Mouse (Mus musculus) Muller cell, postnatal 12 days (primary cell): ENCODE results near the gene Yipf1.

Experiments
- DNase-seq: peaks from one replicate; pipeline ENCODE4 v3.0.0-alpha.2; 2015; ENCODE audit errors: inconsistent ontology term

Yipf1 gene

GRCm38 (mm10) chr4:107313690-107314478 is at the start of gene Yipf1:
Gene Yipf1 (plus strand): TSS chr4:107314363.
- DNase-seq = peak; percentile 90

- DNase-seq = peak; percentile 29
Observed at GRCm38 (mm10) chr4:107273683-107274082, 40.5 kb upstream of the Yipf1 start.

- peak; percentile 38 for DNase-seq
Observed at GRCm38 (mm10) chr4:107274511-107274910, 39.7 kb upstream of the Yipf1 start.

- peak; percentile 89 for DNase-seq
Observed at GRCm38 (mm10) chr4:107278188-107278707, 35.9 kb upstream of the Yipf1 start.

GRCm38 (mm10) chr4:107280843-107281475 is 33.2 kb upstream of the Yipf1 start:
- DNase-seq = no peak

- DNase-seq = no peak
Observed at GRCm38 (mm10) chr4:107285446-107286200, 28.5 kb upstream of the Yipf1 start.

- DNase-seq = no peak
Observed at GRCm38 (mm10) chr4:107286386-107286785, 27.8 kb upstream of the Yipf1 start.

GRCm38 (mm10) chr4:107287517-107287916 is 26.6 kb upstream of the Yipf1 start:
- DNase-seq = no peak

- no peak for DNase-seq
Observed at GRCm38 (mm10) chr4:107291611-107292272, 22.4 kb upstream of the Yipf1 start.

- no peak for DNase-seq
Observed at GRCm38 (mm10) chr4:107292273-107292662, 21.9 kb upstream of the Yipf1 start.

GRCm38 (mm10) chr4:107298071-107298606 is 16.0 kb upstream of the Yipf1 start:
- no peak for DNase-seq

GRCm38 (mm10) chr4:107299779-107300340 is 14.3 kb upstream of the Yipf1 start:
- no peak for DNase-seq

GRCm38 (mm10) chr4:107300371-107300770 is 13.8 kb upstream of the Yipf1 start:
- no peak for DNase-seq

- DNase-seq = no peak
Observed at GRCm38 (mm10) chr4:107300902-107301555, 13.1 kb upstream of the Yipf1 start.

- DNase-seq = no peak
Observed at GRCm38 (mm10) chr4:107302221-107302620, 11.9 kb upstream of the Yipf1 start.

GRCm38 (mm10) chr4:107302832-107303231 is 11.3 kb upstream of the Yipf1 start:
- DNase-seq = no peak

GRCm38 (mm10) chr4:107303531-107303930 is 10.6 kb upstream of the Yipf1 start:
- DNase-seq = no peak

GRCm38 (mm10) chr4:107306966-107307365 is 7.2 kb upstream of the Yipf1 start, which contains the start of gene Dio1:
Gene Dio1 (minus strand): TSS chr4:107307169.
- no peak for DNase-seq

GRCm38 (mm10) chr4:107314479-107314805 is 279 bp downstream of the Yipf1 start:
- no peak for DNase-seq

- no peak for DNase-seq
Observed at GRCm38 (mm10) chr4:107318646-107319045, 4.5 kb downstream of the Yipf1 start.

GRCm38 (mm10) chr4:107321041-107321440 is 6.9 kb downstream of the Yipf1 start:
- DNase-seq = no peak
